Mouse (Mus musculus) CD8-positive naive resting alpha-beta T cell, adult 57 days (primary cell): Measurements from ENCODE around the gene Heyl. TPM values are rescaled to one million over a fixed set of nuclear protein-coding genes. Genes with fewer than 3 reads are reported as not detected.

Source experiments
- total RNA-seq: library from RNA; stranded (reverse); gene quantifications from one replicate; pipeline ENCODE4 v1.2.4, GENCODE M21; 2023

Gene Heyl
- not detected for total RNA-seq

DNA sequence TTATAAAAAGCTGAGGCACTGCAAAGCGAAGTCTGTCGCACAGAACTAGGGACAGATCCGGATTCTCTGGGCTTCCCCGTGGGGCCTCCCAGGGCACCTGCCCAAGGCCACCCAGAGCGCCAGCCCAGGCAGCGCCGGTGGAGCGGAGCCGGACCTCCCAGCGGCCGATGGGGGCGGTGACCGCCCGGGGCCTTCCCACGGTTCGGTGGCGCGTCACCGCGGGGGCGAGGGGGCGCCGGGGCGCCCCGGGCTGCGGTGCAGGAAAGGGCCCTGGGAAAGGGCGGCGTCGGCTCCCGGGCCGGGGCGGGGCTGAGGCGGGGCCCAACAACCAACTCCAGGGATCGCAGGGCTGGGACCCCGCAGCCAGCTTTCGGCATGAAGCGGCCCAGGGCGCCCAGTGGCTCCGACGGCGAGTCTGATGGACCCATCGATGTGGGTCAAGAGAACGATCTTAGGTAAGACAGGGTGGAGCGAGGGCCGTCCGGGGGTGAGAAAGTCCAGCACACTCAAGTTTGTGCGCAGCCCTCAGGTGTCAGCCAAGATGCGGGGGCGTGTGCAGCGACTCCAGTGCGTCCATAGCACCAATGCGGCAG is at the start of gene Heyl:
Gene Heyl (plus strand): TSS at position 65 of the 593 bp plus-strand sequence.

DNA sequence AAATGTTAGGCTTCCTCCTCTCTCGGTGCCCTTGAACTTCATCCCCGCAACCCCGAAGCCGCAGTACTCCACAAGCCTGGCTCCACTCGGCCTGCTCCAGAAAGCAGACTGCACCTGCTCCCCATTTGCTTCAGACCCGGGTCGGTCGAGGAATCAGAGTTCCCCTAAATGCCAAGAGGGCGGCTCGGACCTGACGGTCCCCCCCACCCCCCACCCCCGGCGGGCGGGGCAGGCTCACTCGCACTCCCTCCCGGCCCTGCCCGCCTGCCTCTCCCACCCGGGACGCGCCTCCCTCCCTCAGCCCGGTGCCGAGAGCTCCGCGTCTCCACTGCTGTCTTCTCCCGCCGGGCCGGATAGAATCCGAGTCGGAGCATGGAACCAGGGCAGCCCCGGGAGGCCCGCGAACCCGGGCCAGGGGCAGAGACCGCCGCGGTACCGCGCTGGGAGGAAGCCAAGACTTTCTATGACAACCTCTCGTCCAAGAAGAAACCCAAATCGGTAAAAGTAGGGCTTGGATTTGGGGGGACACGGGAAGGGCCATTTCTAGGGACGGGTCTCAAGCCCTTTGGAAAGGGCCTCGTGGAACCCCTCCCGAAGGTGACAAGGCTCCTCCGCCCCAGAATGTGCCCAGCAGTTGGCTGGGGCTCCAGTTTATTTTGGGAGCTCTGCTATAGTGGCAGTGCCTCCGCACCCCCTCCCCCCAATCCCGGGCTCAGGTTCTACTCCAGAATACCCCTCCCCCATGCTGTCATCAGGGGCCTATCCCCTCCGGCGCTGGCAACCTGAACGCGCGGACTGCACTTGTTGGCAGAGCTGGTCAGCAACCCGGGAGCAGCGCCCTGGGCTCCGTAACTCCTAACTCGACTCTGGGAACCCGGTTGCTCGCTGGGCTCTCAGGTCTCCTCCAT is 31.9 kb upstream of the Heyl start, which contains the start of gene Nt5c1a:
Gene Nt5c1a (plus strand): TSS at position 319 of the 908 bp plus-strand sequence.

DNA sequence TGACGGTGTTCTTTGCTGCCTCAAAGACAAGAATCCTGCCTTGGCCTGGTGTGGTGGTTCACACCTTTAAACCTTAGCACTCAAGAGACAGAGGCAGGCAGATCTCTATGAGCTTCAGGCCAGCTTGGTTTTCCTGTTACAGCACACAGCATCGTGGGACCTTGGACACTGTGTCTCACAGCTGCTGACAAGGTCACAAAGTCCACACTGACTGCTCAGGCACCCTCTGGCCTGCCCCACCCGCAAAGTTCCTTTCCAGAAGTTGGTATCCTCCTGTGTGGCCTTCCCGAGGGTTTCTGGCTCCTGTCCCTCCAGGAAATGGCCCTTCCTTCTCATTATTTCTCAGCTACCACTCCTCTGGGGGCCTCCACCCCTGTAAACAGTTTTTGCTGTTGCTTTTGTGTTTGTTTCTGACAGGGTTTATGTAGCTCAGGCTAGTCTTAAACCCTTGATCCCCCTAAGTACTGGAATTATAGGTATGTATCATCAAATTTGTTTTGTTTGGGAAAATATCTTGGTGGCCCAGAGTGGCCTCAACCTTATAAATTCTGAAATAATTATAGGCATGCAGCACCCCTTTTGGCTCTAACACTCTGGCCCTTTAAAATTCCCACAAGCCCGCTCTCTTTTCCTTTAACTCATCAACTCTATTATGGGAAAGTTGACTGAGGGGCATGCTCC is 28.5 kb downstream of the Heyl start, which contains the start of gene Pabpc4:
Gene Pabpc4 (plus strand): TSS at position 631 of the 681 bp plus-strand sequence.

Other genes starting within 250 kb of the Heyl start
- gene Mycl, start 237.9 kb upstream of the Heyl start, total RNA-seq, result 1.9 TPM
- gene Trit1, start 217.0 kb upstream of the Heyl start, total RNA-seq, result 21.4 TPM
- not detected for gene Bmp8b, start 128.4 kb upstream of the Heyl start, total RNA-seq
- gene Oxct2b, start 117.3 kb upstream of the Heyl start, total RNA-seq, result not detected
- gene Ppie, start 93.6 kb upstream of the Heyl start, total RNA-seq, result 55.5 TPM
- 1.6 TPM for gene Hpcal4, start 50.3 kb upstream of the Heyl start, total RNA-seq
- gene Nt5c1a, start 32.1 kb upstream of the Heyl start, total RNA-seq, result not detected
- 73.9 TPM for gene Pabpc4, start 28.8 kb downstream of the Heyl start, total RNA-seq
- not detected for gene Oxct2a, start 90.1 kb downstream of the Heyl start, total RNA-seq
- gene Bmp8a, start 109.7 kb downstream of the Heyl start, total RNA-seq, result 0.34 TPM